Mouse (Mus musculus) forelimb bud, embryonic 11.5 days (tissue): ENCODE data around the gene Polh.

Source experiments
- DNase-seq: peaks from one replicate; pipeline ENCODE4 v3.0.0-alpha.2; 2012; ENCODE audit warnings: low read depth, low spot score

The Polh gene

GRCm38 (mm10) chr17:46132058-46132718, 70.3 kb downstream of the Polh start:
- DNase-seq = peak; percentile 80

DNA sequence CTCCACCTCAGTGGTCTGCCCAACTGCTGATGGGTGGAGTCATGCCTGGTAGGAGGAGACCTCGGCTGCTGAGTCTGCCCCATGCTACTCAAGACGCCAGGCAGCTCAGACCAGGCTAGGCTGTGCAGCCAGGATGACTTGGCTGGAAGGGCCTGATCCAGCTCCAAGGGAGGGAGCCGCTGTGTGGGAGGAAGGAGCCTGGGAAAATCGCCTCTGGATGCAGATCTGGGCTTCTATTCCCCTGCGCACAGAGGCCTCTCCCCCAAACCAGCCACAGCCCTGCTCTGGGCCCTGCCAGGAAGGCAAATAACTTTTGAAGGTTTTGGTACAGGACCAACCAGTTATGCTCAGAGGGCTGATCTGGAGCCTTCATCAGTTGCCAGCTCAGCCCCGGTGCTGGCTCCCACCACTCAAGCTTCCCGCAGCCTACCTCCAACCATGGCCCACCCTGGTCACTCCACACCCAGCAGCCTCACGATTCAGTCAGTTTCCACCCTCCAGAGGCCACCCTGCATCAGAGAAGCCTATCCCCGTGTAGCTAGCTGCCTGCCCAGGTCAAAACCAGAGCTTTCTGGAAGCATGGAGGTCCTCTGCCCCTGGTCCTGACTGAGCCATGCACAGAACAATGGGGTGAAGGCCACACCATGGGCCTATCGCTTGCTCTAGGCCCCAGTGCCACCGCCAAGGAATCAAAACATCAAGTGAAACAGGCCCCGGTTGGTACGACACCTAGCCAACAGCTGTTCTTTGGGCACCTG, 72.5 kb downstream of the Polh start:
- DNase-seq = no peak

DNA sequence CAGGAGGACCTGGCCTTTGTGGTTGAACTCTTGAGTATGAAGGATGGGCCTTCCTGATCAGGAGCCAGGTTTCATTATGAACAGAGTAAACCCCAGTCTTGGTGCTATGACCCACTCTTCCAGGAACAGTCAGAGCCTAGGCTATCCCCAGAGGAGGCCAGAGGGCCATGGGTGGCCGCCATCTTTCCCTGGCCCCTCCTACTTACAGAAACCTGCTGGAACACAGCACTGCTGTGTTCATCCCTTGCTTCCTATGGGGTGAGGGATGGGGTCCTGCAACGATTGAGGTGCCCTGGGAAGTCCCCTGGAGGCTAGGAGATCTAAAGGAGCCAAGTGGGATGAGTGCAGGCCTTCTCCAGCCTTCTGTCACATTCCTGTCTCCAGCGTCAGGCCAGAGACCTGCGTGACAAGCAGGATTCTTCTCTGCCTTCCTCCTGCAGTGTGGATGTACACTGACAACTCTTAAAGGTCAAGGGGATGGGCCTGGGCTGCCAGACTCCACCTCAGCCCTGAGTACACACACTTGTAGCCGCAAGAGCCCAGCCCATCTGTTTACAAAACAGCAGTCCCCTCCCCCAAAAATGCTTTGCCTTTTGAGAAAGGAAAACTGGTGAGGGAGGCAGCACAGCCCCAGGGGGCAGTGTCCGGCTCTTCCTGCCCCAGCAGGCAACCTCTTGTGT, 74.5 kb downstream of the Polh start:
- DNase-seq = no peak

DNA sequence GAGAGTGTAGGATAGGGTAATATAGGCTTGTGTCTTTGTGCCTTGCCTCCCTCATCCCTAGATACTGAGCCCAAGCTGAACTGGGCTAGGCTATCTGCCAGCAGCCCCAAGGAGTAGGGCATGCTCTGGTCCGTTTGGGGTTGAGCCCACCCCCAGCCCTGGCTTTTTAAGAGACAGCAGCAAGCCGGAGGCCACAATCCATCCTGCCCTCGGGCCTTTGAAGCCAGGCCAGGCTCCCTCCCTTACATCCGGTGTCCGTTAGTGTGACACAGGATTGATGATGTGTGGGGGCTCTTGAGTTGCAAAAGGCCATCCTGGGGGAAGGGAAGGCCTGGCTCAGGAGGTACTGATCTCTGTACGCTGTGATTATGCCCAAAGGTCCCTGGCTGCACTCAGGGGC, 75.8 kb downstream of the Polh start:
- no peak for DNase-seq

DNA sequence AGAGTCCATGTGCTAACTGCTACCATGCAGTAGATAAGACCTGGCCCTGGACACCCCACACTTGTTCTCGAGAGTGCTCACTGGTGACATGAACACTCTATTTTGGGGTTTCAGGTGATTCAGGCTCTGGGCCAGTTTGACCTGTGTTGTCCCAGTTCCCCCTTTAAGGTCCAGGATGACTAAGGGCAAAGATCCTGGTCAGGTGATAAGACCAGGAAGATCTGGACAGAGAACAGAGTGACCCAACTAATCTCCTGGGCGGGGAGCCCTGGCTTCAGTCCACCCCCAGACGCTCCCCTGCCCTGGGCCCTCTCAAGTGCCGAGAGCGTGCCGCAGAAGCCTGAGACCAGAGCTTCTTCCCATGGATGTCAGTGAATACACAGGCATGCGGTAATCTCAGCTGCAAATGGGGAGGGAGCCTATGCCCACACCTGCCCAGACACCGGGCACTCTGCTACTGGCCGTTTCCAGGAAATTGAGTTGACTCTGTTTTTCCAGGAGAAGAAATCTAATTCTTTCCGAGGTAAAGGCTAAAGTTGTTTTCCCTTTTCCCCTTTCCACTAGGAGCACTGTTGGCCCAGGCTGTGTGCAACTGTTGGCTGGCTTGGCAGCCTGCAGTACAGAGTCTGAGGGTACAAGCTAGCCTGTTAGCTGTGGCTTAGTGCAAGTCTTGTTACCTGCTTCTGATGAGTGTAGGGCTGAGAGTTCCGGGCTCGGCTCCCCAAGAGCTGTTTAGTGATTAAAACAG, 78.3 kb downstream of the Polh start:
- no peak for DNase-seq

GRCm38 (mm10) chr17:46123285-46123684, 79.2 kb downstream of the Polh start:
- no peak for DNase-seq

GRCm38 (mm10) chr17:46122791-46123190, 79.7 kb downstream of the Polh start:
- DNase-seq = no peak
